Mouse (Mus musculus): ENCODE measurements around the gene Hsd17b6.

- TF ChIP-seq POLR2A (IDR thresholded peaks at IDR 0.05; ENCODE audit: borderline replicate concordance, low read depth, low read length) (no peak), CTCF (IDR thresholded peaks at IDR 0.05; ENCODE audit: low read depth, low read length) (no peak; the same call in 1 of the 2 replicates)
Measured at GRCm38 (mm10) chr10:128040293-128040692, 32.9 kb upstream of the Hsd17b6 start.

Data from bone marrow macrophage, adult 2 months (primary cell).